Comparison of ENCODE assay signal across 9 mouse cellular contexts in genomic region chr9:44078955-44079756, GRCm38 (mm10). TPM values are rescaled to one million over a fixed set of nuclear protein-coding genes. Genes with fewer than 3 reads are reported as not detected.
DNase-seq lines count a peak whose midpoint lies in the region; ATAC-seq lines count a peak whose summit lies in the region.
"Had no signal": no experiment of that assay in that cellular context is flagged by ENCODE, and none has a peak within 500 bp of the region (broad histone marks: within the 10 kb centered on the region; RNA-seq: fewer than 3 reads in every experiment).

No protein-coding gene starts in this region.

- no peaks in the 10 kb centered on the region for H3K9me3 ChIP-seq in midbrain, embryonic 11.5 days (ENCODE audit: control insufficient read depth, low read length)
- H3K9me3 ChIP-seq: liver, embryonic 13.5 days had no signal

- H3K4me3 ChIP-seq in midbrain, embryonic 11.5 days (ENCODE audit: low read depth, low read length), result no peak overlapping the region
- H3K4me3 ChIP-seq: liver, embryonic 13.5 days had no signal

- H3K4me1 ChIP-seq in midbrain, embryonic 11.5 days (ENCODE audit: control insufficient read depth, insufficient read depth, low read length), result peaks cover 16% of the 10 kb centered on the region

- peak; percentile 87 for DNase-seq in 3T3-L1 (ENCODE audit: low read depth, low spot score)
- DNase-seq in adrenal gland, adult 18-20 months (ENCODE audit: low spot score in 2 of 2), result peak; percentile 71 to 73
- peak; percentile 83 for DNase-seq in fibroblast of lung, adult 2 months (ENCODE audit: low read depth)
- peak; percentile 83 for DNase-seq in heart, postnatal 25 days (ENCODE audit: low spot score)
- DNase-seq in layer of hippocampus, postnatal 10 days (ENCODE audit: low spot score in 2 of 2), result peak; percentile 64 to 70
- peak; percentile 81 for DNase-seq in midbrain, embryonic 11.5 days (ENCODE audit: low spot score, missing footprints)
- DNase-seq in urinary bladder, postnatal 4 days (ENCODE audit: low spot score in 2 of 2), result peak; percentile 80 to 86
- DNase-seq: liver, embryonic 13.5 days had no signal

- H3K27ac ChIP-seq in midbrain, embryonic 11.5 days (ENCODE audit: low read depth, low read length), result no peak overlapping the region
- H3K27ac ChIP-seq: liver, embryonic 13.5 days had no signal

- H3K9ac ChIP-seq in midbrain, embryonic 11.5 days (ENCODE audit: low read length), result 0 out of 2 replicates have a peak overlapping the region, but pooled peaks have one; percentile 9
- H3K9ac ChIP-seq: liver, embryonic 13.5 days had no signal

- no peaks in the 10 kb centered on the region for H3K36me3 ChIP-seq in midbrain, embryonic 11.5 days (ENCODE audit: control insufficient read depth, insufficient read depth, low read length)
- H3K36me3 ChIP-seq: liver, embryonic 13.5 days had no signal

- intact Hi-C loops in heart, postnatal 25 days (cut with DNase I), result no loop called here

- H3K27me3 ChIP-seq in midbrain, embryonic 11.5 days (ENCODE audit: control insufficient read depth, insufficient read depth, low read length), result peaks cover 13% of the 10 kb centered on the region

- peak; percentile 51 for ATAC-seq in midbrain, embryonic 11.5 days (ENCODE audit: low FRiP score)
- no peak for ATAC-seq in monocyte, adult 5-6 weeks (replicated peaks; ENCODE audit: insufficient number of reproducible peaks, low FRiP score, low TSS enrichment, poor library complexity, severe bottlenecking)

- H3K4me2 ChIP-seq in midbrain, embryonic 11.5 days, result no peak overlapping the region
- H3K4me2 ChIP-seq: liver, embryonic 13.5 days had no signal

- 26% methylated on average over 15 of the region's 16 CpGs for WGBS in midbrain, embryonic 11.5 days

RNA-seq across cellular contexts. Expression of gene Usp2, which starts 12.3 kb away (rescaled TPM):
- total RNA-seq in adrenal gland, adult 18-20 months (2021), result 10 to 100 TPM; 36.4 to 40.9 TPM
- 100 to 1,000 TPM in 1 of 2 experiments, 10 to 100 TPM in 1; 77.7 to 191 TPM for total RNA-seq in heart, postnatal 25 days (2021)
- total RNA-seq in layer of hippocampus, postnatal 10 days (2021), result 10 to 100 TPM; 41.7 to 47.2 TPM
- polyA plus RNA-seq in midbrain, embryonic 11.5 days (2014; fragmentation: Nextera tagmentation; extraction: Ambion mirVana), result 7.3 and 9.7 TPM in 2 replicates
- total RNA-seq in monocyte, adult 5-6 weeks (2017), result 2.1 to 8.6 TPM (median 5.6 TPM) in 3 replicates

RNA-seq across cellular contexts. Expression of gene Mfrp, which starts 22.4 kb away (rescaled TPM):
- not detected for total RNA-seq in adrenal gland, adult 18-20 months (2021)
- not detected for total RNA-seq in heart, postnatal 25 days (2021)
- 1 to 10 TPM in 1 of 2 experiments, not detected in 1; 2.4 TPM for total RNA-seq in layer of hippocampus, postnatal 10 days (2021)
- not detected in 2 replicates for polyA plus RNA-seq in midbrain, embryonic 11.5 days (2014; fragmentation: Nextera tagmentation; extraction: Ambion mirVana)
- total RNA-seq in monocyte, adult 5-6 weeks (2017), result not detected in 3 replicates
- polyA plus RNA-seq: liver, embryonic 13.5 days had no signal

RNA-seq across cellular contexts. Expression of gene C1qtnf5, which starts 27.9 kb away (rescaled TPM):
- total RNA-seq in adrenal gland, adult 18-20 months (2021), result 10 to 100 TPM; 13.2 to 17.8 TPM
- total RNA-seq in heart, postnatal 25 days (2021), result 10 to 100 TPM in 1 of 2 experiments, 1 to 10 TPM in 1; 9.7 to 10.9 TPM
- total RNA-seq in layer of hippocampus, postnatal 10 days (2021), result 10 to 100 TPM; 16.0 to 17.6 TPM
- polyA plus RNA-seq in midbrain, embryonic 11.5 days (2014; fragmentation: Nextera tagmentation; extraction: Ambion mirVana), result 0.85 and 0.99 TPM in 2 replicates
- not detected in 3 replicates for total RNA-seq in monocyte, adult 5-6 weeks (2017)

RNA-seq across cellular contexts. Expression of gene Gm49380, which starts 34.1 kb away (rescaled TPM):
- under 1 TPM; 0.27 to 0.48 TPM for total RNA-seq in adrenal gland, adult 18-20 months (2021)
- under 1 TPM in 1 of 2 experiments, not detected in 1; 0.11 TPM for total RNA-seq in heart, postnatal 25 days (2021)
- total RNA-seq in layer of hippocampus, postnatal 10 days (2021), result under 1 TPM in 1 of 2 experiments, not detected in 1; 0.43 TPM
- 0.23 and 0.36 TPM in 2 replicates for polyA plus RNA-seq in midbrain, embryonic 11.5 days (2014; fragmentation: Nextera tagmentation; extraction: Ambion mirVana)
- total RNA-seq in monocyte, adult 5-6 weeks (2017), result not detected in 3 replicates
- polyA plus RNA-seq: liver, embryonic 13.5 days had no signal

RNA-seq across cellular contexts. Expression of gene Rnf26, which starts 34.2 kb away (rescaled TPM):
- 10 to 100 TPM; 19.4 to 24.1 TPM for total RNA-seq in adrenal gland, adult 18-20 months (2021)
- total RNA-seq in heart, postnatal 25 days (2021), result 1 to 10 TPM; 7.7 to 8.1 TPM
- 10 to 100 TPM; 30.5 to 30.6 TPM for total RNA-seq in layer of hippocampus, postnatal 10 days (2021)
- polyA plus RNA-seq in midbrain, embryonic 11.5 days (2014; fragmentation: Nextera tagmentation; extraction: Ambion mirVana), result 49.5 and 56.4 TPM in 2 replicates
- 3.8 to 7.1 TPM (median 5.7 TPM) in 3 replicates for total RNA-seq in monocyte, adult 5-6 weeks (2017)

Comparison
In these comparisons a context has a peak if more than half of its experiments do, and no peak if none do; other contexts are left out.
1. RNA of gene C1qtnf5, which starts 27.9 kb away (total RNA-seq): 13.2 to 17.8 TPM in adrenal gland, adult 18-20 months, 16.0 to 17.6 TPM in layer of hippocampus, postnatal 10 days and 9.7 to 10.9 TPM in heart, postnatal 25 days; not detected in monocyte, adult 5-6 weeks; every median in the first group is over 10 times any median in the second.
2. Peak in every context shown above with its lines, with median percentiles within 50 percentile points of each other: DNase-seq.